Mouse (Mus musculus): ENCODE data around the gene Abcg4.

GRCm38 (mm10) chr9:44336964-44337363 lies 48.5 kb upstream of the Abcg4 start:
- TF ChIP-seq CTCF (IDR thresholded peaks at IDR 0.05; ENCODE audit: extremely low read depth, insufficient read depth, insufficient read length, insufficient replicate concordance) (no peak), POLR2A (IDR thresholded peaks at IDR 0.05; ENCODE audit: low read depth, low read length) (no peak)
